Mouse (Mus musculus): ENCODE measurements around the gene Slc22a4.

DNA sequence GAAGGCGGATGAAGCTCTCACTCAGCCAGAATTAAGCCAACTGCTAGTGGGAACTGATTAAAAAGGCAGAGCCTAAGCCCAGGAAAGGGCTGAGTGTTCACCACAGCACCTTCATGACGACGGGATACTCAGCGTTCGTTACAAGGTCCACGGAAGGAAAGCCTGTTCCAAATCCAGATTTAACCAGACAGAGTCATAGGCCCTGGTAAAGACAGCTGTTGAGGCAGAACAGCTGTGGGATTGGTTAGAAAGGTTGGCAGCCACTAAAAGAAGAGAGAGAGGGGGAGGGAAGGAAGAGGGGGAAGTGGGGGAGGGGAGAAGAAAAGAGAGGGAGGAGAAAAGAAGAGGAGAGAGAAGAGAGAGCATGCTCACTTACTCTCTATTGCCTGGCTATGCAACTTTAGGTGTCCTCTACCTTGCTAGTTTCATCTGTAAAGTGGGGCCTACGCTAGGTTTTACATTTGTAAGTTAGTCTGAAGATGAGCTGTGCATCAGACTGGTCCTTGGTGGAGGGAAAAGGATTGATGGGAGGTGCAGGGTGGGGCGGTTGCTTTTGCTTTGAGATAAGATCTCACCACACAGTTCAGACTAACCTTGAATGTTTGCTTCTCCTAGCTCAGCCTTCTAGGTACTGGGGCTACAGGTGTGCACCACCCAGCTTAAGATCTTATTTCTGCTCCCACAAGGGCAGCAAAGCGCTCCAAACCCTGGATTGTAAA lies 35.0 kb upstream of the Slc22a4 start:
- TF ChIP-seq MAX (IDR thresholded peaks at IDR 0.05; ENCODE audit: low read depth) (no peak), CEBPB (IDR thresholded peaks at IDR 0.05; ENCODE audit: insufficient read depth, poor library complexity, severe bottlenecking) (no peak), POLR2A (IDR thresholded peaks at IDR 0.05; ENCODE audit: insufficient read length, low read depth) (peak; percentile 40), TCF3 (IDR thresholded peaks at IDR 0.05; ENCODE audit: insufficient read length, low read depth) (peak; percentile 34), MYOD1 (IDR thresholded peaks at IDR 0.05; ENCODE audit: control insufficient read depth in 1 of 3, insufficient read length in 2 of 3, low read depth in 2 of 3) (peak; percentile 91 to 92 (median 91)), REST (IDR thresholded peaks at IDR 0.05; ENCODE audit: insufficient read depth, insufficient read length) (no peak), SRF (IDR thresholded peaks at IDR 0.05; ENCODE audit: control insufficient read depth, insufficient read length, low read depth) (no peak), USF1 (IDR thresholded peaks at IDR 0.05; ENCODE audit: low read depth) (no peak), MYOG (IDR thresholded peaks at IDR 0.05; ENCODE audit: control insufficient read depth in 1 of 3, insufficient read depth in 1 of 3, insufficient read length in 2 of 3, low read depth in 2 of 3) (peak; percentile 39 to 95 (median 77))

Data from myocyte (in vitro differentiated cells).